Mouse (Mus musculus): Measurements from ENCODE around the gene Stat3. TPM values are rescaled to one million over a fixed set of nuclear protein-coding genes. Genes with fewer than 3 reads are reported as not detected.

Stat3 gene
- total RNA-seq, 2 experiments from 2014 or later = 49.1 to 56.7 TPM

DNA sequence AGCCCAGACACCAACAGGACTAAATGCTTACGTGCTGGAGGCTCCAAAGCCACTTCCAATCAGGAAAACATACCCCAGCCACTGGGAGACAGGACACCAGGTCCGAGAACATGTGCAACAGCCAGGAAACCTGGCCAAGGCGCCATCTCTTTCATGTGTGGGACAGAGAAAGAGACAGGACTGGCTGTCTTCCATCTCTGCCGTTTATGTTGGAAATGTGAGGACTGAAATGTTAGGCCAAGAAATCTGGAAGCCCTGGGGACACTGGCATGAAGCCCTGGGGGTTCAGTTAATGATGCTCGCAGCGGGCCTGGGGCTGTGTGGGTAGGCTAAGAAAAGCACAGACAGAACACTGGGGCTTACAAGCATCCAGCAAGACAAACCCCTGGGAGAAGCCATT is 48.9 kb downstream of the Stat3 start:
- no peak for DNase-seq

- no peak for DNase-seq
Measured at GRCm38 (mm10) chr11:100888348-100888820, 51.0 kb downstream of the Stat3 start.

GRCm38 (mm10) chr11:100887764-100888163 is 51.6 kb downstream of the Stat3 start:
- no peak for DNase-seq

DNA sequence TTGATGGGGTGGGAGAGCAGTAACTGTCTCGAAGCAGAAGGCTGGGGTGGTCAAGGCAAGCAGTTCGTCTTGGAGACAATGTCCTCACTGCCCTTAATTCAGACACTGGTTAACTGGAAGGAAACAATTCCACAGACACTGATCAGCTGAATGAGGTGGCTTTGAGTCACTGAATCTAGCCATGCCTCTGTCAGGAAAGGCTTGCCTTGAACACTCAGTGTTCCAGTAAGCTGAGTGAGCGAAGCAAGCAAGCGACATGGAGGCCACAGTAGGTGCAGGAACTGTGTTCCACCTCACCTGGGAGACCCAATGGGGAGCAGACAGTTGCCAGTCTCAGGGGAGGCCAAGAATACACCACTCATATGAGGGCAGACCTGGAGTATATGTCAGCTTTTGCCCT is 52.1 kb downstream of the Stat3 start:
- DNase-seq = no peak

DNA sequence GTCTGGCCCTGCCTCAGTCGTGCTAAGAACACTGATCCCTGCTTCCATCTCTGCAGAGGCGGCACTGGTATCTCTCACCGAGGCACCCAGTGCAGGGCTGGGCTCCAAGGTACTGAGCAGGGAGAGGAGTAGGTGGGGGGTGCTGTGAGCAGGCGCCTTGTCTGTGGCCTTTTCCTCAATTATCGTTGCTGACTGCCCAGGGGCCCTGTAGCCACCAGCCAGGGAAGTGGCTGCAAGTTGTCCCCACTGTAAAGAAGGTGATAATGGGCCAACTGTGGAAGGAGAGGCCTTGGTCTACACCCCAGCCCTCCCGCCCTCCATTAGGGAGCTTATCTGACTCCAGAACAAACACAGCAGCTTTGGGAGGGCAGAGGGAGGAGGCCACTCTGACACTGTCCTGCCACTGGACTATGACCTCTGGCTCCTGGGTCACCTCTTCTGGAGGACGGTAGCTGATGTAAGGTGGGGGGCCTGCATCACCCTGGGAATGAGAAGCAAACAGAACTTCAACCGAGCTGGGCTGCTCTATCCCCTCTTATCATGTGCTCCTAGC is 53.1 kb downstream of the Stat3 start:
- no peak for DNase-seq

DNA sequence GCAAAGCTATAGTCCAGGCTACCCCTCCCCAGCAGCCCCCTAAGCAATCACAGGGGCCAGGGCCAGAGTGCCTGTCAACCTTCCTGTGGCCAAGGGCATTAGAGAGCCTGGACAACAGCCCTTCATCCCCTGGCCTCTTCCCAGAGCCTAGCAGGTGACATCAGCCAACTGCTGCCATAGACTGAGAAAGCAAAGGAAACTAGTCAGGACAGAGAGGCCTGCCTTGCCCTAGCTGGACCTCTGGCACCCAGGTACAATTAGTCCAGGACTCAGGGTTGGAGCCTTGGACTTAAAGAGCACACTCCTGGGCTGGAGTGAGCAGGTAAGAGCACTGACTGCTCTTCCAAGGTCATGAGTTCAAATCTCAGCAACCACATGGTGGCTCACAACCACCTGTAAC is 53.9 kb downstream of the Stat3 start:
- DNase-seq = no peak

DNA sequence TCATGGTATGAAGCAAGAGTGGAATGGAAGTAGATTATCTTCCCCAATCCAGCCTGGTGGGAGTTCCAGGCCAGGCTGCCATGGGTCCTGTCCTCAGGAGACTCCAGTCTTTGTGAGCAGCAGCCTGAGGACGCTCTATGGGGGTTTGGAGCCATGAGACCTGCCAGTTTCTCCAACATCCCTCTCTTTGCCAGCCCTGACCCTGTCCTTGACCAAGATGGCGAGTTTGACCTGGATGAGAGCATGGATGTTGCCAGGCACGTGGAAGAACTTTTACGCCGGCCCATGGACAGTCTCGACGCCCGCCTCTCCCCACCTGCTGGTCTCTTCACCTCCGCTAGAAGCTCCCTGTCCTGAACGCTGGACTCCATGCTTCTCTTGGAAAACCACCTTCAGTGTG is 55.7 kb downstream of the Stat3 start:
- DNase-seq = no peak

GRCm38 (mm10) chr11:100879321-100880078 is 59.8 kb downstream of the Stat3 start:
- DNase-seq = no peak

DNA sequence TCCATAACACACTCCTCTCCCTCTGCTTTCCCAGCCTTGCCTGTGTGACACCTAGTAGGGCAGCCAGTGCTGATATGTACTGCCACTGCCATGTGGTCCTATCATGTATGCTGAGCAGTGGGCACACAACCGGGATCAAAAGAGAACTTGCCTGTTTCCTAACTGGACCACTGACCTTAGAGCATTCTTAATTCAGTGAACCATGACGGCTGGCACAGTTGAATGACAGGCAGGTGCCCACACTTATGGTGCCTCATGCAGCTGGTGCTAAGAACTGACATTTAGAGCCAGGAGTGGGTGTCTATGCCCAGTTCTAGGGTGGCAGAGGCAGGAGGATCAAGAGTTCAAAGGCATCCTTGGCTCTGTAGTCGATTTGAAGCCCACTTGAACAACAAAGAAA is 63.6 kb downstream of the Stat3 start:
- DNase-seq = no peak

- no peak for DNase-seq
Measured at GRCm38 (mm10) chr11:100870968-100871350, 68.4 kb downstream of the Stat3 start.

GRCm38 (mm10) chr11:100870256-100870967 is 68.9 kb downstream of the Stat3 start:
- no peak for DNase-seq

DNA sequence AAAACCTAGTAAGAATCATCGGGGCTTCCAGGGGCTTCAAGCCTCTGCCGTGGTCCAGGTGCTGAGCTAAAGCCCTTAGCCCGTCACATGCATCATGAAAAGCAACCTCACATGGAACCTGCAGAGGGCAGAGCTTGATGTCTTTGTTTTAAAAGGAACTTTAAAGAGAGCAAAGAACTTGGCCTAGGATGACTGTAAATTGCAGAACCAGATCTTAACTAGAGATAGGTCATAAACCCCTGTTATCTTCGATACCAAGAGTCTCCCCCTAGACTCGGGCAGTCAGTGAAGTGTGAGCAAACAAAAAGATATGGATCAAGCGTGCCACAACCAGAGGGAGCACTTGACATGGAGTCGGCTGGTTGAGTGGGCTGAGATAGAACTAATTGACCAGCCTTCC is 73.7 kb downstream of the Stat3 start:
- DNase-seq = no peak

DNA sequence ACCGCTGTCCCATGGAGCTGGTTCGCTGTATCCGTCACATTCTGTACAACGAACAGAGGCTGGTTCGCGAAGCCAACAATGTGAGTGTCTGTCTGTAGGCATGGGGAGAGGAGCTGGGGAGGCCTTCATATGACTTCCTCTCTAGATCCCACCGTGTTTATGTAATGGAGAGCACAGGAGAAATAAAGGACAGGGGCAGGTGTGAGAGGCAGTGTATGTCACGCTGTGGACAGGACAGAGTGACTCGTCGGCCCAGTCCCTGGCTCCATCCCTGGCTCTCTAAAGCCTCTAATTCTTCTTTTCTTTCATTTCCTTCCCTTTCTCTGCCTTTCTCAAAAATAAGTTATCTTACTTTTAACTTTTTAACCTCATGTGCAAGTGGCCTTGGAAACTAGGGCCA is 76.2 kb downstream of the Stat3 start:
- DNase-seq = no peak

- no peak for DNase-seq
Measured at GRCm38 (mm10) chr11:100861836-100862235, 77.5 kb downstream of the Stat3 start.

DNA sequence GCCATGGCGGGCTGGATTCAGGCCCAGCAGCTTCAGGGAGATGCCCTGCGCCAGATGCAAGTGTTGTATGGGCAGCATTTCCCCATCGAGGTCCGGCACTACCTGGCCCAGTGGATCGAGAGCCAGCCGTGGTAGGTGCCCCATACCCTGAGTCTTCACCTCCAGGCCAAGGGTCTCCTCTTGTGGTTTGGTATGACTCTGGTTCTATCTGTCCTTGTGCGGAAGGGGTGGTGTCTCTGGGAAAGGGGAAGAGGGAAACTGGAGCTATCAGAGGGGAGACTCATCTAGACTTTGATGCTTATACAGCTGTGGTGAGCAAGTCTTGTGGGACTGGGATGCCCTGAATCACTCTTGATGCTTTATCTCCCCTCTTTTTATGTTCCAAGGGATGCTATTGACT is 78.0 kb downstream of the Stat3 start:
- no peak for DNase-seq

GRCm38 (mm10) chr11:100860198-100861048 is 78.9 kb downstream of the Stat3 start:
- peak; percentile 84 for DNase-seq

DNA sequence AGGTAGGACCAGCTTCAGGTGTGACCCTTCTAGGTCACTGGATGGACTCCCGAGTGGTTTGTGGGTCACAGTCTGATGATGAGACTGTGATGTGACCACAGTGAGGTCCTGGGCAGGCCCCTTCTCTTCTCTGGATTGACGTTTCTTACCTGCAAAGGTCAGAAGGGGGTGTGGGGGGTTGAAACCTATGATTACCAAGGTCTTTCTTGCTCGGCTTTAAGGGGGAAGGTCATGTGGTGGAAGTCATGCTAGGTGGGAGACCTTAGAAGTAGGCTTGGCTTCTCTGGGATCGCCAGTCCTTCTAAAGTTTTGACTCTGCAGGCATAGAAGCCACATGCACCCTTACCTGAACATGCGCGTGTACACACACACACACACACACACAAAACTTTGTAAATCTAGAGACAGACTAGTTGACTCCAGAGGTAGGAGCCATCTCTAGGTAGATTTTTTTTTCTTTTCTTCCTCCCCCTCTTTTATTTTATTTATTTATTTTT is 79.7 kb downstream of the Stat3 start:
- no peak for DNase-seq

GRCm38 (mm10) chr11:100858935-100859578 is 80.3 kb downstream of the Stat3 start, which contains the start of gene Stat5a:
Stat5a (plus strand) TSS chr11:100859351.
- DNase-seq = peak; percentile 81

DNA sequence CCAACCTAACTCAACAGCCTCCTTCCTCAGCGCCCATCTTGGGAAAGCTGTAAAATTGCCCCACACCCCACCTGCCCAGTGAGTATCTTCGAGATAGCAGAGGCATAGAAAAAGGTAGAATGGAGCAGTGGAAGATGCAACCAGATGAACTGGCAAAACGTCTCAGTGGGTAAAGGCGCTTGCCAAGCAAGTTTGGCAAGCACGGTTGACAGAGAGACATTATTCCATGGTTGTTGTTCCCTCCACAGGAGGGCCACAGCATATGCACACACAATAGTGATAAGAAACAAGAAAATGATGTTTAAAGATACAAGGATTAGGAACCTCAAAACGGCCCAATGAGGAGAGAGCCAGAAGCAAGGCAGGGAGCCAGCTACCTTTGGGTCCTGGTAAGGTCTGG is 81.4 kb downstream of the Stat3 start:
- no peak for DNase-seq

GRCm38 (mm10) chr11:100855178-100855577 is 84.2 kb downstream of the Stat3 start:
- DNase-seq = no peak

DNA sequence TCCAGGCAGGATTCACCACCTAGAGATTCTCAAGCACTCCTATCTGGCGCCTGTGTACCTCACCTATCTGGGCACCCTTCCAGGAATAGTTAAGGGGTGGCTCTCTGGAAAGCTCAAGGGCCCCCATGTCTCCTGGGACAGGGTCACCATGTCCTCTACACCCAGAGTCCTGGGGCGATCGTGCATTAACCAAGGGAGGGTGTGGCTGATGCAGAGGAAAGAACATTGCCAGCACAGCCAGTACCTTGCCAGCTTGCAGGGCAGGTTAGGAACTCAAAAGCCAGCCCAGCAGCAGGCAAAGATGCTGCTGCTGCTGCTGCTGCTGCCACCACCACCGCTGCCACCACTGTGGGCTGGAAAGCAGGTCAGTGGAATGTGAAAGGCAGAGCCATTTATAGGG is 85.1 kb downstream of the Stat3 start:
- DNase-seq = no peak

- no peak for DNase-seq
Measured at GRCm38 (mm10) chr11:100853018-100853417, 86.3 kb downstream of the Stat3 start.
